Mouse (Mus musculus): ENCODE data around the gene Mtus2. TPM values are rescaled to one million over a fixed set of nuclear protein-coding genes. Genes with fewer than 3 reads are reported as not detected.
"Not testable (repeated sequence)": the region's sequence is repeated elsewhere in the genome, so short reads cannot be mapped to it uniquely, and the experiment has no call there.

The Mtus2 gene
- total RNA-seq, 4 experiments from 2014 or later = 27.7 to 34.9 (median 33.8) TPM

DNA sequence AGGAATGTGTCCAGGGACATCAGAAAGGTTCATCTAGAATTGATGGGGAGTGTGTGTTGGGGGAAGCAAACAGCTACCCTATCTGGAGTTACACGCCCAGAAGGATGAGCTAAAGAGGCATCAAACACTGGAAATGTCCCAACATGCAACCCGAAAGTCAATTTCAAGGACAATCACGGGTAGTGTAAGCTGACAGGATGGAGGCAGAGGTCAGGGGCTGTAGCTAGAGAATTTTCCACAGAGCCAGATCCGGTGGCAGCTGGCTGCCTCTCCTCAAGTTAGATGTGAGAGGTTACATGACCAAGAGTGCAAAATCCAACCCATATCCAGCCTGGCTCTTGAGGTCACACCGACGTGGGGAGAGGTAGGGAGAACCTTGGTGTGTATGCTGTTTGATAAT is 315.7 kb downstream of the Mtus2 start:
- no peak for DNase-seq (ENCODE audit: low spot score in 2 of 2)

DNA sequence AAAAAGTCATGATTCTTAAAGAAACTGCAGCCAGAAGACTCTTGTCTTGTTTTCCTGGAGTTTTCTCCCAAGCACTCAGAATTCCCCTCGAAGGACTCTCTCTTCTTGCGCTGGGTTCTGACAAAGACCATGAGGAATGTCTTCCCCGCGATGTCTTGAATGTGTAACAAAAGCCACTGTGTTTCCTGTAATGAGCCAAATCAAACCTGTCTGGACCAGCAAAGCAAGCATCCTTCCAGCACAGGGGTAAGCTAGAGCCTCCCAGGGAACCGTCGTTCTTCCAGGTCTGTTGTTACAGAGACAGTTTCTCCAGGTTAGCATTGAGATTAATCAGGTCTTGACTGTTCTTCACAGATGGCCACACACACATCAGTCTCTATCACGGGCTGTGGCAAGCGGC is 321.1 kb downstream of the Mtus2 start:
- DNase-seq (ENCODE audit: low spot score in 2 of 2) = no peak

DNA sequence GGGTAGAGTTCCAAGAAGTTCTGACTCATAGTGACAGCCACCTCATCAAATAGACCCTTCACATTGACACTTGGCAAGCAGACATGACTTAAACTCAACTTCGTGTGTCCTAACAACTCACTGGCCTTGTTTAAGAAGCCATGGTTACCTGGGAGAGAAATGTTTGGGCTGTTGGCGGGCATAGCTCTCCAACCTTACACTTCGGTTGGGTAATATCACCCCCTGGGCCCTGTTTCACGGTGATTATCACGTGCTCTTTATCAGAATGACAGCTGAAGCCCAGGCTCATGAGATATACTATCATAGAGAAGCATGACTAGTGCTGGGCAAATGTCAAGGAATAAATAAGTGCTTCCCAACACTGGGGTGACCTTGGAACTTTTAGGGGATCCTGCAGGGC is 323.2 kb downstream of the Mtus2 start:
- no peak for DNase-seq (ENCODE audit: low spot score in 2 of 2)

DNA sequence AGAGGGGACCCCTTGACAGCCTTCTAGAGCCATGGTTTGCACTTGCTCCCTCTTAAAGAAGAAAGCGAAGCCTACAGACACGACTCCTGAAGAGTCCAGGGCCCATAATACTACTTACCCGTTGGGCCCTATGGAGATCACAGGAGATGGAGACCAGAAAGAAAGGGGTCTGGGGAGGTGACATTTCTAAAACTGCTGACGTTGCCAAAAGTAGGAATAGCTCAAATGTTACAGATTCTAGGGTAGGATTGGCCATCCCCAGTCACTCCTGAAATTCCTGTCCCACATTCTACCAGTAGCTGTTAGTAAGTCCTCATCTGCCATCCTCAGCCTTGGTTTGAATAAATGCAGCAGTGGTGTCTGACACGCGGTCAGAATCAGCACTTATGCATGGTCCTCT is 325.0 kb downstream of the Mtus2 start:
- DNase-seq (ENCODE audit: low spot score in 2 of 2) = no peak

DNA sequence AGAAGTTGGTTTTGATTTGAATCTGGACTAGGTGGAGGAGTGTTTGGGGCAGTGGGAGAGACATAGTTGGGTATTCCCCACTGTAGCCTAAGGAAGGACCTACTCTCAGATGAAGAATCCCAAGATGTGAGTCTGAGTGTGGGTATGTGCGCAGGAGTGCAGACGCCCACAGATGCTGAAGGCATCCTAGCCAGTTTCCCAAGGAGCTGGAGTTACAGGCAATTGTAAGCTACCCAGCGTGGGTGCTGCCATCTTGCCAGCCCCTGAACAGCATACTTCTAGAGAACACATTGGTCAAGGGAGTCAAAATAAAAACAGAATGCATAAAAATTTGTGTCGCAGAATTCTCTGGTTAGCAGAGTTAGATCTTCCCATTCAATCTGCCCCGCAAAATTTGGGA is 325.5 kb downstream of the Mtus2 start:
- peak in 1 of 2 experiments; percentile 13 for DNase-seq (ENCODE audit: low spot score in 2 of 2)

DNA sequence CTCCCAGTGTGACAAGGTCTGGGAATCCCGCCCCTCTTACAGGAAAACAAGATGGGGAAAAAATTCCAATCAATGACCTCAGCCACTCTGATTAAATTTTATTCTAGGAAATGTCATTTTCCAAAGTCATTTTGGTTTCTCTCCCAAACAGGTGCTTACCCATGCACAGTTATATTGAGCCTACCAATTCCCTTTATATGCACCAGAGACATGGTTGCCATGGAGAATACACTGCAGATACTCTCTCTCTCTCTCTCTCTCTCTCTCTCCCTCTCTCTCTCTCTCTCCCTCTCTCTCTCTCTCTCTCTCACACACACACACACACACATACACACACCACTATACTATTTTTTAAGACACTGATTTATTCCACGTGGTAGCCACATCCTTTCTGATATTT is 326.1 kb downstream of the Mtus2 start:
- no peak for DNase-seq (ENCODE audit: low spot score in 2 of 2)

DNA sequence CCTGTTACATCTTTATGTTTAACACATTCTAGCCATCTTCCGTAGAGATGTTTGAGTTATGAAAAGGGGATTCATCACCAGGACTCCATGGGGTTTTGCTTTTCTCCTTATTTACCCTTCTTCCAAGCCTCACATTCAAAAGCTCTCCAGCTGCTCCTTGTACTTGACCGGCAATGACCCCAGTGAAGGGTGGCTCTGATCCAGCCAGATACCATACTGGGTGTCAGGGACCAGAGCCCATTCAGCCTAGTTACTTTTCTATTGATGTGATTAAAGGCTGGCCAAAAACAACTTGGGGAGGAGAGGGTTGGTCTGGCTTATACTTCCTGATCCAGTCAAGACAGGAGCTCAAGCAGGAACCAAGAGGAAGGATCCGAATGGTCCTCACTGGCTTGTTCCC is 326.5 kb downstream of the Mtus2 start:
- no peak for DNase-seq (ENCODE audit: low spot score in 2 of 2)

DNA sequence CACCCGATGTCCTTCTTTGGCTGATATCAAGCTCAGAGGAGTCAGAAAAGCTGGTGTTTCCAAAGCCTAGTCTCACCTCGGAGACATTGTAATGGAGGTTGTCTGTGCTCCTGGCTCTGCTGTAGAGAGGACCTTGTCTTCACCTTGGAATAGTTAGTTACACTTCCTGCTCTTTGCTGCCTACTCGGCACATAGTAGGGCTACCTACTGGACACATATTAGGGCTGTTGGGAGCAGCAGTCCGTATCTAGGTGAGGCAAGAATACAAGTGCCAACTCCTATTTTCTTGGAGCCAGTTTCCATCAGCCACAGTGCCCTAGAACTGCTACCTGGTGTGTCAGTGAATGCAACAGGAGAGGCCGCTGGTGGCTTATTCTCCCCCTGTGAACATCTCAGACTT is 330.4 kb downstream of the Mtus2 start:
- no peak for DNase-seq (ENCODE audit: low spot score in 2 of 2)

DNA sequence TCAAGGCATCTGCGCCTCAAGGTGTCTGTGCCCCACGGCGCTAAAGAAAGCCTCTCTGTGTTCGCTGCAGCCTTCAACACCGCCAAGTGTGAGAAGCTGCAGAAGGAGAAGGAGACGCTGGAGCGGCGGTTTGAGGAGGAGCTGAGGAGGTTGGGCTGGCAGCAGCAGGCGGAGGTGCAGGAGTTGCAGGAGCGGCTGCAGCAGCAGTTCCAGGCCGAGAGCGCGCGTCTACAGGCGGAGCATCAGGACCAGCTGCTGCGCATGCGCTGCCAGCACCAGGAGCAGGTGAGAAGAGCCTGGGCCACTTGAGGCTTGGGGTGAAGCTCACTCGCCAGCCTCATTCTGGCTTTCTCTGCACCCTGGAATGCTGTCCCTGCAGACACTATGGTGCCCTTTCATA is 331.7 kb downstream of the Mtus2 start:
- no peak for DNase-seq (ENCODE audit: low spot score in 2 of 2)

DNA sequence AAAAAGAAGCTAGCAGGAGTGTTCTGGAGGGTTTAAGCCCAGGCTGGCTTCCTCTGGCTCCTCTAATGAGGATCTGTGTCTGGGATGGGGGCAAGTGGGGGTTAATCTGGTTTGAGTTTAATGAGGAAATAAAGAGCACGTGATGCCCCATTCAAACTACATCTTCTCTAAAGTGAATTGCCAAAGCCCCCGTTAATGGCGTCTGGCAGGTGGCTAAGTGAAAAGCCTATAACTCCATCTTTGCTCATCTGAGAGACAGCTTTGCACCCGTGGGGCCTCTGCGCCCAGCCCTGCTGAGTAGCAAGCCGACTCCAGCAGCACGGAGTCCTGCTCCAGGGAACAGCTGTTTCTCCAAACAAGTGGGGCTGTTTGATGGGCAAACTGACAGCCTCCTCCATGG is 332.8 kb downstream of the Mtus2 start:
- DNase-seq (ENCODE audit: low spot score in 2 of 2) = no peak

DNA sequence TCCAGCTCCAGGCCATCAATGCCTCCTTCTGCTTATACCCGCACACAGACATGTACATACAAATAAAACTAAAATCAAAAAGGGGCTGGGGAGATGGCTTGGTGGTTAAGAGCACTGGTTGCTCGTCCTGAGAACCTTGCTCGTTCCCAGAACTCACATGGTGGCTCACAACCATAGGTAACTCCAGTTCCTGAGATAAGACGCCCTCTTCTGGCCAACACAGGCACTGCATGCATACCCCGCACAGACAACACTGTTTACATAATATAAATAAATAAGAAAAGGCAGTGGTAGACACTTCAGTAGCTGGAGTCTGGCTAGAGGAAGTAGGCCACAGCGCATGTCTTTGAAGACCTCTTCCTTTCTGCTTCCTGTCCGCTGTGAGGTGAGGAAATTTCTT is 335.7 kb downstream of the Mtus2 start:
- no peak for DNase-seq (ENCODE audit: low spot score in 2 of 2)

DNA sequence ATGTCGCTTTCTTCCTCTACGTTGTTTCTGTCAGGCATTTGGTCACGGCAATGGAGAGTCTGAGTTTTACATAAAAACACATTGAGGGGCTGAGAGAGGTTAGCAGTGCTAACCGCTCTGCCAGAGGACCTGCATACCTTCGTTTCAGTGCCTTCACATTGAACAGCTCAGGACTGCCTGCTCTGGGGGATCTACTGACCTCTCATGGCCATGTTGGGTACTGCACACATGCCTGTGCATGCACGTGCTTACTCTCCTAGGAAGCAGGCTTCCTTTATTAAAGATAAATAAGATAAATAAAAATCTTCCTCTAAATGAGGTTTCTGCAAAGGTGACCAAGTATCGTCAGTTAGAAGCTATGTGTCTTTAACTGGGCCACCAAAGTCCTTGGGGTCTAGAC is 336.2 kb downstream of the Mtus2 start:
- peak in 1 of 2 experiments; percentile 17 for DNase-seq (ENCODE audit: low spot score in 2 of 2)

DNA sequence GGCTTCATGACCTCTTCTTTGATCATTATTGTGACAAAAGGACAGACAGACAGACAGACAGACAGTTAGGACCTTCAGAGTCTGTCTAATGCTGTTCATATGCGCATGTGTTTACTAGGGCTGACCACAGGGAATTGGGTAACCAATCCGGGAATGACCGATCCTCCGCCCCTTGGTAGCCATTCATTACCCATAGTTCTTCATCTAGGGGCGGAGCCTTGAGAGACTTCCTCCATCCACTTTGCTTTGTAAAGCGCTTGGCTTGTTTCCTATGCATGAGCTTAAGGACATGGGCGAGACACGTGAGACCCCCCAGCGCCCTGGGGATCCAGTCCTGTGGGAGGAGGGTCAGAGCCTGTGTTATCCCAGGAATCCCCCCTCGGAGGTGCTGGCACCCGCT is 345.8 kb downstream of the Mtus2 start:
- no peak for DNase-seq (ENCODE audit: low spot score in 2 of 2)

DNA sequence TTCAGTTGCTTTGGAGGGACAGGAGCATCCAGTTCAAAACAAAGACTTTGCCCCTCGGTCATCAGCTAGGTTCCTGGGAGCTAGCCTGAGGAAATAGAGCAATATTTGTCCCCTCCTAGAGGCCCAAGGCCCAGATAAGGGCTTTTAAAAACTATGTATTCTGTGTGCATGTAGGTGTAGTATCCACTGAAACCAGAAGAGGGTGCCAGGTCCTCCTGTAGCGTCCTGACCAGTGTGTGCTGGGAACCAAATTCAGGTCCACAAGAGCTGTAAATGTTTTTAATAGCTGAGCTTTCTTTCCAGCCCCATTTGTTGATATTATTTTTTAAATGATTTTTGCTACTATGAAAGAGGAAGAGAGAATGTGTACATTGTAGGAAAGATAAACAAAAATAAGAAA is 347.0 kb downstream of the Mtus2 start:
- no peak for DNase-seq (ENCODE audit: low spot score in 2 of 2)

DNA sequence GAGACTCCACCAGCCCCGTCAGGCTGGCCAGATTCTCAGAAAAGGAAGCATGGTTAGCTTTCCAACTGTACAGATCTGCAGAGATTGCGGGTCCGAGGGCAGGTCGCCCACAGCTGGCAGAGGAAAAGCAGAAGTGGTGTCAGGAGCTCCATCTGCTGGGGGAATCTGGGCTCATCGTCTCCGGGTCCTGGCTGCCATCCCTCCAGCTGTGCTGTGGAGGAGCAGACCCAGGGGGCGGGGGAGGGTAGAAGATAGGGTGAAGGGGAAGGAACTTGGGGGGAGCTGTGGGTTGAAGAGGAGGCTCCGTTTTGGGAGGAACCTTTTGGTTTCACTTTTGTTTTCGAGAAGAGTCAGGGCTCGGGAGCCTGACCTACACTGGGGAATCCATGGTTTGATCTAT is 353.7 kb downstream of the Mtus2 start:
- no peak for DNase-seq (ENCODE audit: low spot score in 2 of 2)

DNA sequence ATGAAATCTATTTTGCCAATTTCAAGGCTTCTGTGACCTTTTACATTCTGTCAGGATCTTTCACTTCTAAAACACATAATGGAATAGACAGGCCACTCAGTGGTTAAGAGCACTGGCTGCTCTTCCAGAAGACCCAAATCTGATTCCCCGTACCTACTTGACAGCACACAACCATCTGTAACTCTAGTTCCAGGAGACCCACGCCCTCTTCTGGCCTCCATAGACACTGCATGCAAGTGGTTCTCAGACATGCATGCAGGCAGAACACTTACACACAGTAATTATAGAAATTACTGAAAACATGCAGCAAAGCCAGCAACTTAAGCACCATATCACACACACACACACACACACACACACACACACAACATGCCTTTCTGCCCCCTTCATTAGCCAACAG is 355.3 kb downstream of the Mtus2 start:
- no peak for DNase-seq (ENCODE audit: low spot score in 2 of 2)

DNA sequence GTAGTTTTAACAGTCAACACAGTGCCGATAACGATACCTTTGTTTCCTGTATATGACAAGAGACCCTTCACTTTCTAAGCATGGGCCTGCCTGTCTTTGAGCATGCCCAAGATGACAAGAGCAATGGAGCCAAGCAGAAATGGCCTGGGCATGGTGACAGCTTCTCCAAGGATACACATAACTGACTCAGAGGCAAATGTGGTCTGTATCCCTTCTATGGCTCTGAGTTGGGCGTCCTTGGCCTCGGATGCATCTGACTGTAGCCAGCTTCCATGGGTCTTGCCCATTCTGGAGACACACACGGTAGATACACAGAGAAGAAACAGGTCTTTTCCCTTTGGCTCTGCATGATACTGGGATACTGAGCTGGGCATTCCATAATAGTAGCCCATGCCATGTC is 357.8 kb downstream of the Mtus2 start:
- DNase-seq (ENCODE audit: low spot score in 2 of 2) = no peak

DNA sequence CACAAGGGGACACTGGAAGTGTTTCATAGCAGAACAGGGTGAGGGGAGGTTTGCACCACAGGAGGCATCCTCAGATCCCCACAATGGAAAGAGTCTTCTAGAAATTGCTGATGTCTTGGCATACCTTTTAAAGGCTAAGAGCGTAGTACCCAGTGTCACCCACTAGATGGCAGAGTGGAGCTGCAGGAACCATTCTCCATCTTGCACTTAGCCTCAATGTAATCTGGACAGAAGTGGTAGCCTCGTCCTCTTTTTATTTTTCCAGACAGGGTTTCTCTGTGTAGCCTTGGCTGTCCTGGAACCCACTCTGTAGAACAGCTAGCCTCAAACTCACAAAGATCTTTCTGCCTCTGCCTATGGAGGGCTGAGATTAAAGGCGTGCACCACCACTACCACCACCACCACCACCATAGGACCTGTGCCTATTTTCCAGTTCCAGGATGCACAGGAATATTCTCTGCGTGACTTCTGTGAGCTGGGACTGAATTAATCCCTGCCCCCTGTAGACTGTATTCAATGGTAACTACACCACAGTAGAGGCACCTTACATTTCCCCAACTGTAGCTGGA is 368.3 kb downstream of the Mtus2 start:
- DNase-seq (ENCODE audit: low spot score in 2 of 2) = no peak

DNA sequence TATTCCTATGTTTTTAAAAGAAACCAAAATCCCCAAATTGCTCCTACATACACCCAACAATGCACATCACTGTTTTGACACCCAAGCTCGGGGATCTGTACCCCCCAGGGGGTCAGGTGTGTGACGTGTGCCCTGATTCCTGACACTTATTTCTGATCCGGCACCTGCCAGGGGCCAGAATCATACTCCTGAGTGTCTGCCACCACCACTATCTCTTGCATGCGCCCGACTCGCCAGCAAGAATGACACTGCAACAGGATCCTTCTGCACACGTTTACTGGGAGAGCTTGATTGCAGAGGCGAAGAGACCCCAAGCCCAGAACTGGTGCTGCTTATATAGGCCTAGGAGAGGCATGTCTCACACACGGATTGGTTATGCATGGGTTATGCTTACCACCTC is 369.2 kb downstream of the Mtus2 start:
- DNase-seq (ENCODE audit: low spot score in 2 of 2) = not testable (repeated sequence)

DNA sequence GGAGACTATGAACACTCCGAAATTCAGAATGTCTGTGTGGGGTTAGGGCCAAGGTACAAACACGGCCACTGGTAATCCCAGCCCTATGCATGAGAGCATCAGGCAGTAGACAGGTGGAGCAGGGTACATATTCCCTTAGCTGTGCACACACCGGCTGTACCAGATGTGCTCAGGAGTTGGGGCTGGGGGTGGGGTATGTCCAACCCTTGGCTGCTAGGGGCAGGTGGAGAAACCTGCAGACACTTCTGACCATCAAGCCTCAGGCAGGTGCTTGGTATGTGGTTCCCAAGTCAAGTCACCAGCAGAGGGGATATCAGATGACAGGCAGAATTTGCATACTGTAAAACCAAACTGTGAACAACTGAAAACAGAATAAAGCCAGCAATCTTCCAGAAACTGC is 371.9 kb downstream of the Mtus2 start:
- DNase-seq (ENCODE audit: low spot score in 2 of 2) = no peak

DNA sequence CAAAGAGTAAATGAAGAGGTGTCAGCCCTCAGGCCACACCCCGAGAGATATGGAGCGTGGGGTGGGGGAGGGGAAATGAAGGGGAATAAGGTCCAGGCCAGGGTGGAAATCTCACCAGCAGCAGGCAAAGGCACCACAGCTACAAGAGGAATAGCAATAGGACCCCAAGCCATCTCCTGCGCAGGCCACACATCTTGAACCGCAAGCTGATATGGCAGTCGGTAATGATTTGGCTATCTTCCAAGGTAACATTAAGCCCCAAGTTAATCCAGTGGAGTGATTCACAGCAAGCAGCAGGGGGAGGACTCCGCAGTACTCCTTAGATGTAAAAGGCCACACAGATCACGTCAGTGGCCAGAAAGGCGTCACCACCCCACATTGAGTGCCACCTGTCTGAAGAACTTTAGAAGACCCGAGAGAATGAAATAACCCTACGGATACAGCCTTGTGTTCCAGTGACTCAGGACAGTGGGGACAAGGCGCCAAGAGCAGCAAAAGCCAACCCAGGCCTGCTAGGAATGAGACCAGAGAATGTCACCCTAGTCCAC is 374.2 kb downstream of the Mtus2 start:
- DNase-seq (ENCODE audit: low spot score in 2 of 2) = no peak

DNA sequence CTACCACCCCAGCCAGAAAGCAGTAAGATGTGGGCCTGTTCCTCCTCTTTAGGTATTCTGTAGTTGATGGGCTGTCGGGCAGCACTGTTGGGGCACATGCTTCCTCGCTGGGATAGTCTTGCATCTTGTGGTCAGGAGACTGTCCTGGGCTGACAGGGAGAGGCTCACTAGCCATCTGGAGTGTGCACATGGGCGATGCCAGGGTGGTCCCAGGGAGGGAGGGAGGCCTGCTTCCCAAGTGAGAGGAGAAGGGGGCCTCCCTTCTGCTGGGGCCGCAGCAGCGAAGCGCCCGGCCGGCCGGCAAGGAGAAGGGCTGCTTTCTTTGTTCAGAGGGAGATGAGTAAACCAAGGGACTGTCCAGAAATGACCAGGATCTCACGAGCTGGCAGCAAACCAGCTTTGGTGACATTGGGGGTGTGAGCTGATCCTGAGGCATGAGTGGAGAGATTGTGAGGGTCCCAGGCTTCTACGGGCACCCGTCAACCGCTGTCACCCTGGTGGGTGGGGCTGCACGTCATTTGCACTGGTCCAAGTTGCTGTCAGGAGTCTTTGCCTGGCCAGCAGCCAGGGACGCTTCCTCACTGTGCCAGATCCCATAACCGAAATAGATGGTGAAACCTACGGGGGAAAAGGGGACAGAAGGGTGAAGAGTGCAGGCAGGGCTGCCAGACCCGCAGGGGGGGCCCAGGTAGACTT is 375.0 kb downstream of the Mtus2 start:
- no peak for DNase-seq (ENCODE audit: low spot score in 2 of 2)

DNA sequence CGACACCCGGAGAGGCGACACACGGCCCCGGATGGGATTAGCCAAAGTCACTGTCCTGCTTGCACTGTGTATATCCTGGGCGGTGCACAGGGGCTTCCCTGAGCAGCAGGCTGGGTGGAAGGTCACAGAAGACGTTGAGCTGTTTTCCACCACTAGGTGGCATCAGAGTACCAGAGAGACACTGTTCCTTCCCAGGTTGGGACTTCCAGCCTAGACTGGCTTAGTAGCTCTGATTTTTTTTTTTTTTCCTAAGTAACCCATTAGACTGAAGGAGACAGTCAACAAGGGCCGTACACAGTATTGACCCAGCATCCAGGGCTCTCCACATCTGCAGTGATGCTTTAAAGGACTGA is 375.5 kb downstream of the Mtus2 start:
- DNase-seq (ENCODE audit: low spot score in 2 of 2) = peak; percentile 50 to 66
